Mouse (Mus musculus) yolk sac, embryonic 10.5 days (tissue): ENCODE results near the gene Npr3.
"Not testable (repeated sequence)": the region's sequence is repeated elsewhere in the genome, so short reads cannot be mapped to it uniquely, and the experiment has no call there.

ENCODE experiments used
- DNase-seq: peaks from one replicate; pipeline ENCODE4 v3.0.0-alpha.2; 2017; ENCODE audit warnings: low spot score

Npr3 gene

GRCm38 (mm10) chr15:11882508-11883205, 24.4 kb downstream of the Npr3 start:
- no peak for DNase-seq

- DNase-seq, result no peak
Measured at GRCm38 (mm10) chr15:11881822-11882221, 25.3 kb downstream of the Npr3 start.

GRCm38 (mm10) chr15:11878334-11878733, 28.8 kb downstream of the Npr3 start:
- DNase-seq, result no peak

GRCm38 (mm10) chr15:11877273-11877672, 29.8 kb downstream of the Npr3 start:
- DNase-seq, result no peak

- no peak for DNase-seq
Measured at GRCm38 (mm10) chr15:11866918-11867317, 40.2 kb downstream of the Npr3 start.

GRCm38 (mm10) chr15:11863540-11863818, 43.6 kb downstream of the Npr3 start:
- no peak for DNase-seq

GRCm38 (mm10) chr15:11862785-11863539, 44.1 kb downstream of the Npr3 start:
- no peak for DNase-seq

- no peak for DNase-seq
Measured at GRCm38 (mm10) chr15:11862253-11862652, 44.8 kb downstream of the Npr3 start.

GRCm38 (mm10) chr15:11860259-11860658, 46.8 kb downstream of the Npr3 start:
- DNase-seq, result no peak

- no peak for DNase-seq
Measured at GRCm38 (mm10) chr15:11859829-11860228, 47.3 kb downstream of the Npr3 start.

- no peak for DNase-seq
Measured at GRCm38 (mm10) chr15:11858411-11858810, 48.7 kb downstream of the Npr3 start.

GRCm38 (mm10) chr15:11845204-11846062, 61.7 kb downstream of the Npr3 start:
- no peak for DNase-seq

GRCm38 (mm10) chr15:11844115-11844514, 63.0 kb downstream of the Npr3 start:
- DNase-seq, result no peak

GRCm38 (mm10) chr15:11841828-11842227, 65.3 kb downstream of the Npr3 start:
- no peak for DNase-seq

GRCm38 (mm10) chr15:11835913-11836312, 71.2 kb downstream of the Npr3 start:
- peak; percentile 27 for DNase-seq

GRCm38 (mm10) chr15:11822347-11822746, 84.7 kb downstream of the Npr3 start:
- DNase-seq, result not testable (repeated sequence)

GRCm38 (mm10) chr15:11815551-11815950, 91.5 kb downstream of the Npr3 start:
- peak; percentile 75 for DNase-seq

- no peak for DNase-seq
Measured at GRCm38 (mm10) chr15:11803576-11803975, 103.5 kb downstream of the Npr3 start.

- DNase-seq, result no peak
Measured at GRCm38 (mm10) chr15:11801863-11802722, 105.0 kb downstream of the Npr3 start.

GRCm38 (mm10) chr15:11794632-11795031, 112.5 kb downstream of the Npr3 start:
- DNase-seq, result peak; percentile 50
